ENCODE assay signal across 17 mouse cellular contexts in the genomic region with DNA sequence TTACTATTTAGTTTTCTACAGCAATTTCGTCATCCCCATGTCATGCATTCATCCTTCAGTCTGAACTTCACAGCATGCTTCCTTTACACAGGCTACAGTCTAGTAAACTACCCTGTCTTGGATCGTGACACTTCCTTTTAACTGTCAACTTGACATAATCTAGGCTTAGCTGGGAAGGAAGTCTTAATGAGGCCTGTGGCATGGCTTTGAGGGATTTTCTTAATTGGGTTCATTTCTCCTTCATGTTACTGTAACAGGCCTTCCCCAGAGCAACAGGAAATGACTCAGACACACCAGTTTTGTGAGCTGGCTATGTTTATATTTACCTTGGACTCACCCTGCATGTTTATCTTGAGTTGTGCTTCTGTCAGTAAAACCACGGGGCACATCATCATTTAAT.
DNase-seq lines count a peak whose midpoint lies in the region; ATAC-seq lines count a peak whose summit lies in the region.
"Had no signal": no experiment of that assay in that cellular context is flagged by ENCODE, and none has a peak within 500 bp of the region (broad histone marks: within the 10 kb centered on the region; RNA-seq: fewer than 3 reads in every experiment).

No protein-coding gene starts in this region.

- H3K27ac ChIP-seq in limb, embryonic 11.5 days (replicated peaks; ENCODE audit: low read depth, low read length), result no peak overlapping the region
- H3K27ac ChIP-seq in limb, embryonic 10.5 days, result no peak overlapping the region
- H3K27ac ChIP-seq: forebrain, embryonic 12.5 days; gastrocnemius, adult 2 months; liver, embryonic 15.5 days; neural tube, embryonic 13.5 days had no signal

- peak; percentile 7 to 16 for DNase-seq in heart, adult 9 months (ENCODE audit: low spot score in 2 of 2)
- DNase-seq in heart, postnatal 36 days, result no peak
- peak; percentile 23 for DNase-seq in limb, embryonic 11.5 days (ENCODE audit: low spot score)
- DNase-seq in limb, embryonic 10.5 days (ENCODE audit: low spot score), result no peak
- DNase-seq in NIH3T3 (ENCODE audit: low read depth), result peak; percentile 55
- peak; percentile 6 for DNase-seq in lung, postnatal 36 days
- no peak for DNase-seq in thymus, postnatal 0 days (ENCODE audit: low spot score)
- DNase-seq in right cerebral cortex, postnatal 10 days (ENCODE audit: low spot score in 2 of 2), result no peak
- DNase-seq: adrenal gland, postnatal 10 days; embryo, embryonic 11 days; gastrocnemius, adult 2 months; midbrain, embryonic 14.5 days; right cerebral cortex, postnatal 14 days had no signal

- intact Hi-C loops in heart, postnatal 36 days (cut with DNase I), result no loop called here

- H3K27me3 ChIP-seq in limb, embryonic 11.5 days (ENCODE audit: control insufficient read depth, insufficient read depth, low read length), result no peaks in the 10 kb centered on the region
- H3K27me3 ChIP-seq in limb, embryonic 10.5 days (ENCODE audit: low read depth, poor library complexity, severe bottlenecking), result no peaks in the 10 kb centered on the region
- H3K27me3 ChIP-seq: forebrain, embryonic 12.5 days; liver, embryonic 15.5 days; neural tube, embryonic 13.5 days had no signal

- H3K9me3 ChIP-seq in limb, embryonic 11.5 days (ENCODE audit: control insufficient read depth, low read length), result no peaks in the 10 kb centered on the region
- H3K9me3 ChIP-seq in limb, embryonic 10.5 days (replicated peaks), result no peaks in the 10 kb centered on the region
- H3K9me3 ChIP-seq: forebrain, embryonic 12.5 days; liver, embryonic 15.5 days; neural tube, embryonic 13.5 days had no signal

- ATAC-seq in limb, embryonic 11.5 days (ENCODE audit: insufficient number of reproducible peaks, low FRiP score, low TSS enrichment, low read depth), result no peak; the same call in 1 of the 2 replicates
- ATAC-seq: intestine, embryonic 16.5 days had no signal

- H3K36me3 ChIP-seq in limb, embryonic 11.5 days (ENCODE audit: control insufficient read depth, insufficient read depth, low read length), result no peaks in the 10 kb centered on the region
- H3K36me3 ChIP-seq in limb, embryonic 10.5 days, result no peaks in the 10 kb centered on the region
- H3K36me3 ChIP-seq: forebrain, embryonic 12.5 days; liver, embryonic 15.5 days; neural tube, embryonic 13.5 days had no signal

- WGBS in limb, embryonic 11.5 days, result 19% methylated on average over 3 of the region's 3 CpGs
- WGBS in limb, embryonic 10.5 days, result 26% methylated on average over 3 of the region's 3 CpGs

- H3K4me3 ChIP-seq in limb, embryonic 11.5 days (ENCODE audit: low read depth, low read length), result no peak overlapping the region
- H3K4me3 ChIP-seq in limb, embryonic 10.5 days, result no peak overlapping the region
- H3K4me3 ChIP-seq: forebrain, embryonic 12.5 days; gastrocnemius, adult 2 months; liver, embryonic 15.5 days; neural tube, embryonic 13.5 days had no signal

- no peak overlapping the region for H3K4me2 ChIP-seq in limb, embryonic 11.5 days (ENCODE audit: low read depth, severe bottlenecking)
- H3K4me2 ChIP-seq: forebrain, embryonic 12.5 days; liver, embryonic 15.5 days; neural tube, embryonic 13.5 days had no signal

- H3K9ac ChIP-seq in limb, embryonic 11.5 days (ENCODE audit: low read length), result no peak overlapping the region
- H3K9ac ChIP-seq: forebrain, embryonic 12.5 days; liver, embryonic 15.5 days; neural tube, embryonic 13.5 days had no signal

- no peaks in the 10 kb centered on the region for H3K4me1 ChIP-seq in limb, embryonic 11.5 days (ENCODE audit: control insufficient read depth, insufficient read depth, low read length)
- peaks cover 7% of the 10 kb centered on the region; the same call in 1 of the 2 replicates for H3K4me1 ChIP-seq in limb, embryonic 10.5 days
- H3K4me1 ChIP-seq: forebrain, embryonic 12.5 days; liver, embryonic 15.5 days; neural tube, embryonic 13.5 days had no signal

Comparison
In these comparisons a context has a peak if more than half of its experiments do, and no peak if none do; other contexts are left out.
1. DNase-seq: peak in heart, adult 9 months (2 of 2), limb, embryonic 11.5 days (single experiment), NIH3T3 (single experiment) and lung, postnatal 36 days (single experiment); none in heart, postnatal 36 days (0 of 2), limb, embryonic 10.5 days (single experiment), thymus, postnatal 0 days (single experiment) and right cerebral cortex, postnatal 10 days (0 of 2).